Mouse (Mus musculus) kidney, adult 2 months (tissue): ENCODE data around the gene Nrros. TPM values are rescaled to one million over a fixed set of nuclear protein-coding genes. Genes with fewer than 3 reads are reported as not detected.

Source experiments
- DNase-seq: peaks from one replicate; pipeline ENCODE4 v3.0.0; 2021
- H3K27ac ChIP-seq: fragments of 200-500 bp; 2 replicates; pipeline ENCODE4 v1.5.1; 2012; ENCODE audit warnings: low read depth, low read length, control low read depth, inconsistent platforms; ENCODE audit not compliant: insufficient read depth
- H3K27me3 ChIP-seq: fragments of 200-500 bp; replicated peaks from 2 replicates; pipeline ENCODE4 v1.6.1; 2012; ENCODE audit warnings: mild to moderate bottlenecking, moderate library complexity, low read length, inconsistent platforms; ENCODE audit not compliant: control insufficient read depth, insufficient read depth
- H3K36me3 ChIP-seq: fragments of 200-500 bp; 2 replicates; pipeline ENCODE4 v1.6.1; 2012; ENCODE audit warnings: mild to moderate bottlenecking, moderate library complexity, low read length, inconsistent platforms; ENCODE audit not compliant: control insufficient read depth, insufficient read depth
- H3K4me1 ChIP-seq: fragments of 200-500 bp; 2 replicates; pipeline ENCODE4 v1.6.1; 2011; ENCODE audit warnings: low read length; ENCODE audit not compliant: control insufficient read depth, insufficient read depth
- H3K4me3 ChIP-seq: fragments of 200-500 bp; 2 replicates; pipeline ENCODE4 v1.5.1; 2011; ENCODE audit warnings: mild to moderate bottlenecking, low read depth, low read length, control low read depth; ENCODE audit not compliant: insufficient read depth
- CTCF ChIP-seq: fragments of 200-500 bp; conservative IDR thresholded peaks from 2 replicates; pipeline ENCODE4 v1.5.1; 2011; ENCODE audit warnings: low read depth, mild to moderate bottlenecking, control low read depth, low read length, moderate library complexity, mixed read lengths; ENCODE audit not compliant: insufficient read depth, insufficient read length
- POLR2A ChIP-seq: fragments of 200-500 bp; IDR thresholded peaks from one replicate; pipeline ENCODE4 v1.6.1; 2011; ENCODE audit warnings: low read depth, low read length, control low read depth
- WGBS: fragments of 180-500 bp; shearing (Covaris S2); methylation state at CpG from one replicate; pipeline ENCODE4 v1.1.7; 2018; 5-methylcytosine and 5-hydroxymethylcytosine counted together
- polyA plus RNA-seq: library from polyadenylated mRNA; depleted of rRNA; stranded (reverse); fragments of >200 nt; gene quantifications from 2 replicates; pipeline ENCODE4 v1.2.3, GENCODE M21; 2012

The Nrros gene
- polyA plus RNA-seq, 1 experiment = 11.6 TPM

- TF ChIP-seq CTCF (peak; percentile 90), POLR2A (no peak)
- peak; percentile 83 for DNase-seq
- WGBS = 4% methylated on average over 15 of the region's 15 CpGs
- Histone ChIP-seq H3K4me3 (no peak overlapping the region), H3K36me3 (no peaks in the 10 kb centered on the region), H3K4me1 (no peaks in the 10 kb centered on the region), H3K27ac (no peak overlapping the region), H3K27me3 (no peaks in the 10 kb centered on the region)
Measured at GRCm38 (mm10) chr16:32114968-32115695, 50.3 kb downstream of the Nrros start.

- DNase-seq = no peak
- Histone ChIP-seq H3K27me3 (no peaks in the 10 kb centered on the region), H3K27ac (no peak overlapping the region), H3K4me1 (no peaks in the 10 kb centered on the region), H3K36me3 (no peaks in the 10 kb centered on the region), H3K4me3 (no peak overlapping the region)
- no peak for TF ChIP-seq POLR2A
- no peak for TF ChIP-seq CTCF
- WGBS = 88% methylated on average over 10 of the region's 10 CpGs
Measured at GRCm38 (mm10) chr16:32114406-32114805, 51.0 kb downstream of the Nrros start.

GRCm38 (mm10) chr16:32113541-32114218, 51.7 kb downstream of the Nrros start:
- Histone ChIP-seq H3K4me3 (no peak overlapping the region), H3K36me3 (no peaks in the 10 kb centered on the region), H3K4me1 (no peaks in the 10 kb centered on the region), H3K27ac (no peak overlapping the region; the same call in 1 of the 2 replicates), H3K27me3 (no peaks in the 10 kb centered on the region)
- DNase-seq = peak; percentile 77
- TF ChIP-seq POLR2A = no peak
- no peak for TF ChIP-seq CTCF
- WGBS = 47% methylated on average over 23 of the region's 23 CpGs

GRCm38 (mm10) chr16:32110951-32111699, 54.3 kb downstream of the Nrros start:
- H3K36me3 ChIP-seq = no peaks in the 10 kb centered on the region
- H3K4me3 ChIP-seq = no peak overlapping the region
- 57% methylated on average over 15 of the region's 15 CpGs for WGBS
- H3K27ac ChIP-seq = no peak overlapping the region
- peak; percentile 33 for DNase-seq
- no peak for TF ChIP-seq POLR2A
- no peak for TF ChIP-seq CTCF
- H3K4me1 ChIP-seq = no peaks in the 10 kb centered on the region
- no peaks in the 10 kb centered on the region for H3K27me3 ChIP-seq

- H3K36me3 ChIP-seq = peaks cover 2% of the 10 kb centered on the region
- H3K4me3 ChIP-seq = no peak overlapping the region
- WGBS = 76% methylated on average over 2 of the region's 2 CpGs
- TF ChIP-seq CTCF (no peak), POLR2A (no peak)
- H3K4me1 ChIP-seq = no peaks in the 10 kb centered on the region
- DNase-seq = no peak
- no peak overlapping the region for H3K27ac ChIP-seq
- no peaks in the 10 kb centered on the region for H3K27me3 ChIP-seq
Measured at GRCm38 (mm10) chr16:32108578-32108977, 56.8 kb downstream of the Nrros start.

- H3K27ac ChIP-seq = no peak overlapping the region
- DNase-seq = no peak
- H3K4me3 ChIP-seq = no peak overlapping the region
- H3K4me1 ChIP-seq = no peaks in the 10 kb centered on the region
- peaks cover 2% of the 10 kb centered on the region for H3K36me3 ChIP-seq
- TF ChIP-seq CTCF (peak; percentile 29; the same call in 1 of the 2 replicates), POLR2A (no peak)
- H3K27me3 ChIP-seq = no peaks in the 10 kb centered on the region
- WGBS = 67% methylated on average over 7 of the region's 7 CpGs
Measured at GRCm38 (mm10) chr16:32108170-32108569, 57.2 kb downstream of the Nrros start.
